Mouse (Mus musculus) forebrain, embryonic 14.5 days (tissue): ENCODE data around the gene 1700029J07Rik. TPM values are rescaled to one million over a fixed set of nuclear protein-coding genes. Genes with fewer than 3 reads are reported as not detected.

ENCODE experiments used
- polyA plus RNA-seq: library from polyadenylated mRNA; unstranded; fragments of >200 nt; fragmentation: Nextera tagmentation; extraction: Ambion mirVana; gene quantifications from 2 replicates; pipeline ENCODE4 v1.2.1, GENCODE M21; 2014

Gene 1700029J07Rik
- polyA plus RNA-seq, 1 experiment from 2014 or later = 1.9 TPM

Other genes starting within 250 kb of the 1700029J07Rik start
- 8.2 and 9.0 TPM in 2 replicates for gene Pdlim3, start 89.8 kb downstream of the 1700029J07Rik start, polyA plus RNA-seq
- gene Ccdc110, start 40.6 kb downstream of the 1700029J07Rik start, polyA plus RNA-seq = 0.17 and 0.27 TPM in 2 replicates
- gene Ufsp2, start 276 bp upstream of the 1700029J07Rik start, polyA plus RNA-seq = 47.4 and 51.1 TPM in 2 replicates
- gene Lrp2bp, start 24.1 kb upstream of the 1700029J07Rik start, polyA plus RNA-seq = 0.19 and 0.38 TPM in 2 replicates
- gene Ankrd37, start 30.5 kb upstream of the 1700029J07Rik start, polyA plus RNA-seq = 18.5 and 26.8 TPM in 2 replicates
- gene Cfap97, start 176.5 kb upstream of the 1700029J07Rik start, polyA plus RNA-seq = 20.8 and 23.0 TPM in 2 replicates
- 7.4 and 8.0 TPM in 2 replicates for gene Snx25, start 176.9 kb upstream of the 1700029J07Rik start, polyA plus RNA-seq
- gene Slc25a4, start 236.0 kb upstream of the 1700029J07Rik start, polyA plus RNA-seq = 688 and 693 TPM in 2 replicates